Mouse (Mus musculus) midbrain, embryonic 16.5 days (tissue): ENCODE measurements at regions not wholly inside any gene's neighbourhood (a gene's known extent, or its start where the extent isn't known, plus 50 kb on each side); places are given as distances from the start of the nearest gene placed in this dataset.

ENCODE experiments used
- ATAC-seq: fragments of 200-750 bp; cut with Nextera tagmentation; 2 replicates; pipeline ENCODE4 v1.8.0; 2017; ENCODE audit warnings: moderate TSS enrichment
- H3K27ac ChIP-seq: fragments of 300-500 bp; sonication (generic); 2 replicates; pipeline ENCODE4 v1.5.1; 2014; ENCODE audit warnings: mild to moderate bottlenecking, low read length, mixed read lengths
- H3K27me3 ChIP-seq: fragments of 300-500 bp; sonication (generic); 2 replicates; pipeline ENCODE4 v1.6.1; 2014; ENCODE audit warnings: low read depth, low read length, mixed read lengths; ENCODE audit not compliant: control insufficient read depth, insufficient read depth
- H3K36me3 ChIP-seq: fragments of 300-500 bp; sonication (generic); 2 replicates; pipeline ENCODE4 v1.6.1; 2014; ENCODE audit warnings: mild to moderate bottlenecking, low read length, moderate library complexity, mixed read lengths; ENCODE audit not compliant: control insufficient read depth, insufficient read depth
- H3K4me1 ChIP-seq: fragments of 300-500 bp; sonication (generic); 2 replicates; pipeline ENCODE4 v1.6.1; 2014; ENCODE audit warnings: mild to moderate bottlenecking, low read length, mixed read lengths; ENCODE audit not compliant: control insufficient read depth, insufficient read depth
- H3K4me2 ChIP-seq: fragments of 300-500 bp; sonication (generic); 2 replicates; pipeline ENCODE4 v1.6.1; 2014; ENCODE audit warnings: mild to moderate bottlenecking, low read length, mixed read lengths
- H3K4me3 ChIP-seq: fragments of 300-500 bp; sonication (generic); 2 replicates; pipeline ENCODE4 v1.5.1; 2014; ENCODE audit warnings: low read depth, mild to moderate bottlenecking, low read length, moderate library complexity, mixed read lengths
- H3K9ac ChIP-seq: fragments of 300-500 bp; sonication (generic); 2 replicates; pipeline ENCODE4 v1.6.1; 2014; ENCODE audit warnings: low read depth, low read length, mixed read lengths
- H3K9me3 ChIP-seq: fragments of 300-500 bp; sonication (generic); replicated peaks from 2 replicates; pipeline ENCODE4 v1.6.1; 2014; ENCODE audit warnings: mild to moderate bottlenecking, low read length, mixed read lengths; ENCODE audit not compliant: control insufficient read depth, poor library complexity, severe bottlenecking
- WGBS: fragments of 180-500 bp; shearing (Covaris S2); extraction: QIAGEN DNeasy Blood & Tissue Kit; methylation state at CpG from one replicate; pipeline ENCODE4 v1.1.7; 2014; 5-methylcytosine and 5-hydroxymethylcytosine counted together

- Histone ChIP-seq H3K27ac (no peak overlapping the region), H3K27me3 (no peaks in the 10 kb centered on the region), H3K9me3 (no peaks in the 10 kb centered on the region), H3K9ac (no peak overlapping the region), H3K4me3 (no peak overlapping the region), H3K4me2 (no peak overlapping the region), H3K36me3 (no peaks in the 10 kb centered on the region), H3K4me1 (no peaks in the 10 kb centered on the region)
- WGBS: 71% methylated on average over 2 of the region's 2 CpGs
- ATAC-seq: 0 out of 2 replicates have a peak, but pooled peaks have one; percentile 36
Measured at GRCm38 (mm10) chr6:25546441-25546840, 144.1 kb downstream of the Gpr37 start.
